Mouse (Mus musculus) MEL (cell line): Measurements from ENCODE around the gene Sult4a1. TPM values are rescaled to one million over a fixed set of nuclear protein-coding genes. Genes with fewer than 3 reads are reported as not detected.

Experiments used
- DNase-seq: peaks from one replicate; pipeline ENCODE4 v3.0.0; 2011; ENCODE audit warnings: low read depth, low spot score
- H3K27ac ChIP-seq: 2 replicates; pipeline ENCODE4 v1.5.1; 2012; ENCODE audit warnings: low read depth, mild to moderate bottlenecking, control low read depth, low read length, moderate library complexity; ENCODE audit not compliant: control insufficient read depth
- H3K27me3 ChIP-seq, 2 experiments: fragments of 150-350 bp in 1 of 2; sonication (generic) in 1 of 2; 2 replicates each; pipeline ENCODE4 v1.6.1; 2012; ENCODE audit warnings: low read length in 2 of 2, mild to moderate bottlenecking in 2 of 2, improper control_type of control experiment in 1 of 2, moderate library complexity in 1 of 2; ENCODE audit not compliant: insufficient read depth in 2 of 2, control insufficient read depth in 1 of 2
- H3K36me3 ChIP-seq, 2 experiments: 2 replicates each; pipeline ENCODE4 v1.6.1; 2012 to 2014; ENCODE audit warnings: low read length in 2 of 2, improper control_type of control experiment in 1 of 2, inconsistent platforms in 1 of 2, mild to moderate bottlenecking in 1 of 2; ENCODE audit not compliant: insufficient read depth in 2 of 2, control insufficient read depth in 1 of 2
- H3K4me1 ChIP-seq, 2 experiments: fragments of 150-350 bp in 1 of 2; sonication (generic) in 1 of 2; 2 replicates each; pipeline ENCODE4 v1.6.1; 2012; ENCODE audit warnings: low read length in 2 of 2, improper control_type of control experiment in 1 of 2, mild to moderate bottlenecking in 1 of 2; ENCODE audit not compliant: insufficient read depth in 2 of 2, control insufficient read depth in 1 of 2
- H3K4me3 ChIP-seq, 2 experiments: fragments of 150-350 bp in 1 of 2; sonication (generic) in 1 of 2; 2 replicates each; pipeline ENCODE4 v1.5.1; 2012; ENCODE audit warnings: low read depth in 2 of 2, low read length in 2 of 2, mild to moderate bottlenecking in 2 of 2, moderate library complexity in 2 of 2, control low read depth in 1 of 2, improper control_type of control experiment in 1 of 2; ENCODE audit not compliant: control insufficient read depth in 1 of 2, insufficient read depth in 1 of 2
- H3K79me2 ChIP-seq: 2 replicates; pipeline ENCODE4 v1.6.1; 2012; ENCODE audit warnings: mild to moderate bottlenecking, low read length, moderate library complexity; ENCODE audit not compliant: control insufficient read depth, poor library complexity, insufficient read depth
- H3K9ac ChIP-seq: 2 replicates; pipeline ENCODE4 v1.6.1; 2012; ENCODE audit warnings: low read depth, mild to moderate bottlenecking, control low read depth, low read length, moderate library complexity; ENCODE audit not compliant: control insufficient read depth, poor library complexity, severe bottlenecking
- H3K9me3 ChIP-seq: fragments of 150-350 bp; sonication (generic); replicated peaks from 2 replicates; pipeline ENCODE4 v1.6.1; 2012; ENCODE audit warnings: mild to moderate bottlenecking, low read length, improper control_type of control experiment, moderate library complexity; ENCODE audit not compliant: insufficient read depth
- BHLHE40 ChIP-seq: IDR thresholded peaks from 2 replicates; pipeline ENCODE4 v1.6.1; 2012; ENCODE audit warnings: low read depth, mild to moderate bottlenecking, inconsistent platforms, low read length, improper control_type of control experiment, borderline replicate concordance
- CHD1 ChIP-seq: IDR thresholded peaks from 2 replicates; pipeline ENCODE4 v1.6.1; 2012; ENCODE audit warnings: low read depth, mild to moderate bottlenecking, inconsistent platforms, low read length, improper control_type of control experiment
- CTCF ChIP-seq, 3 experiments: IDR thresholded peaks in 2 of 3; conservative IDR thresholded peaks in 1 of 3; 2 replicates each; pipeline ENCODE4 v1.5.1; 2011 to 2012; ENCODE audit warnings: low read length in 3 of 3, low read depth in 2 of 3, mild to moderate bottlenecking in 2 of 3, improper control_type of control experiment in 1 of 3, inconsistent platforms in 1 of 3, mixed read lengths in 1 of 3, moderate library complexity in 1 of 3; ENCODE audit not compliant: control insufficient read depth in 1 of 3, insufficient read depth in 1 of 3, poor library complexity in 1 of 3, severe bottlenecking in 1 of 3
- E2F4 ChIP-seq: IDR thresholded peaks from 2 replicates; pipeline ENCODE4 v1.6.1; 2011; ENCODE audit warnings: low read depth, low read length, improper control_type of control experiment, borderline replicate concordance
- GABPA ChIP-seq: IDR thresholded peaks from 2 replicates; pipeline ENCODE4 v1.6.1; 2012; ENCODE audit warnings: low read depth, mild to moderate bottlenecking, inconsistent platforms, low read length, improper control_type of control experiment, moderate library complexity
- MAFK ChIP-seq: IDR thresholded peaks from 2 replicates; pipeline ENCODE4 v1.6.1; 2011; ENCODE audit warnings: low read depth, mild to moderate bottlenecking, low read length, improper control_type of control experiment, borderline replicate concordance
- MAX ChIP-seq: IDR thresholded peaks from 2 replicates; pipeline ENCODE4 v1.6.1; 2011; ENCODE audit warnings: low read length, improper control_type of control experiment
- MAZ ChIP-seq: IDR thresholded peaks from 2 replicates; pipeline ENCODE4 v1.6.1; 2012; ENCODE audit warnings: low read depth, mild to moderate bottlenecking, inconsistent platforms, low read length, improper control_type of control experiment
- MYB ChIP-seq: IDR thresholded peaks from 2 replicates; pipeline ENCODE4 v1.6.1; 2011; ENCODE audit warnings: mild to moderate bottlenecking, low read depth, low read length, improper control_type of control experiment
- NELFE ChIP-seq: IDR thresholded peaks from 2 replicates; pipeline ENCODE4 v1.6.1; 2011; ENCODE audit warnings: low read depth, low read length, improper control_type of control experiment
- POLR2AphosphoS5 ChIP-seq: IDR thresholded peaks from 2 replicates; pipeline ENCODE4 v1.6.1; 2012; ENCODE audit warnings: low read depth, borderline replicate concordance, mild to moderate bottlenecking, inconsistent platforms, low read length, moderate library complexity, mixed read lengths
- SMC3 ChIP-seq: IDR thresholded peaks from 2 replicates; pipeline ENCODE4 v1.6.1; 2011; ENCODE audit warnings: low read depth, low read length, improper control_type of control experiment
- USF2 ChIP-seq, 2 experiments: IDR thresholded peaks; 2 replicates each; pipeline ENCODE4 v1.6.1; 2011 to 2012; ENCODE audit warnings: improper control_type of control experiment in 2 of 2, low read length in 2 of 2, borderline replicate concordance in 1 of 2, inconsistent platforms in 1 of 2, low read depth in 1 of 2, mild to moderate bottlenecking in 1 of 2; ENCODE audit not compliant: insufficient read depth in 1 of 2
- ZKSCAN1 ChIP-seq: IDR thresholded peaks from 2 replicates; pipeline ENCODE4 v1.6.1; 2012; ENCODE audit warnings: low read depth, mild to moderate bottlenecking, inconsistent platforms, low read length, improper control_type of control experiment, moderate library complexity
- polyA plus RNA-seq, 2 experiments: library from polyadenylated mRNA; stranded (reverse) in 1 of 2; unstranded in 1 of 2; fragments of >175 nt in 1 of 2; fragments of >200 nt in 1 of 2; gene quantifications; 2 replicates each; pipeline versions ENCODE4 v1.2.1 to v1.2.4; 2012; ENCODE audit warnings: low replicate concordance in 2 of 2, low read depth in 1 of 2; ENCODE audit not compliant: insufficient read length in 2 of 2, insufficient read depth in 1 of 2, missing spikeins in 1 of 2
- total RNA-seq: library from RNA; depleted of rRNA; stranded (reverse); fragments of 300-350 nt; gene quantifications from 2 replicates; pipeline ENCODE4 v1.2.3, GENCODE M21; 2012

Gene Sult4a1
- total and polyA plus RNA-seq, 3 experiments: not detected

GRCm38 (mm10) chr15:84121036-84121435, 15.5 kb upstream of the Sult4a1 start:
- TF ChIP-seq ZKSCAN1 (no peak), CHD1 (no peak), MAZ (no peak), MYB (no peak), BHLHE40 (no peak)
- Histone ChIP-seq H3K9ac (no peak overlapping the region), H3K27me3 (no peaks in the 10 kb centered on the region), H3K4me3 (no peak overlapping the region), H3K4me1 (no peaks in the 10 kb centered on the region), H3K36me3 (no peaks in the 10 kb centered on the region), H3K27ac (no peak overlapping the region), H3K79me2 (no peaks in the 10 kb centered on the region), H3K9me3 (no peaks in the 10 kb centered on the region)
- no peak for DNase-seq

- Histone ChIP-seq H3K4me3 (no peak overlapping the region), H3K4me1 (no peaks in the 10 kb centered on the region), H3K9ac (no peak overlapping the region), H3K79me2 (no peaks in the 10 kb centered on the region), H3K9me3 (no peaks in the 10 kb centered on the region), H3K36me3 (no peaks in the 10 kb centered on the region), H3K27me3 (no peaks in the 10 kb centered on the region), H3K27ac (no peak overlapping the region)
- TF ChIP-seq GABPA: no peak
- no peak for TF ChIP-seq E2F4
- TF ChIP-seq SMC3: no peak
- TF ChIP-seq POLR2AphosphoS5: no peak
- TF ChIP-seq USF2 (IDR thresholded peaks at IDR 0.05; ENCODE audit: borderline replicate concordance in 1 of 2, insufficient read depth in 1 of 2, low read depth in 1 of 2, low read length in 2 of 2): no peak
- no peak for TF ChIP-seq MAX
- no peak for DNase-seq
Measured at GRCm38 (mm10) chr15:84120612-84121011, 15.1 kb upstream of the Sult4a1 start.

DNA sequence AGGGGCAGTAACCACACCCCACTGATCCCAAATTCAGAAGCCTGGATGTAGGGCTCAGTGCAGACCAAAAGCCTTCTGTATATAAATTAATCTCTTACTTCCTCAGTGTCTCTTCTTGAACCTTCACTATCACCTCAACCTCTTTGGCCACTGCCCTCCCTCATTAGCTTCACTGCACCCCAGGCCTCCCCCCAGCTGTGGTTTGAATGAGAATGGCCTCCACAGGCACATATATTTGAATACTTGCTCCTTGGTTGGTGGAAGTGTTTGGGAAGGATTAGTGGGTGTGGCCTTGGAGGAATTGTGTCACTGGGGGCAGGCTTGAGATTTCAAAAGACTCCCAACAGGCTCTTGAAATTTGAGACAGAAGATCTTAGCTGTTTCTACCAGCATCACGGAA, 10.9 kb upstream of the Sult4a1 start:
- no peak for DNase-seq
- H3K4me3 ChIP-seq: no peak overlapping the region
- H3K79me2 ChIP-seq: no peaks in the 10 kb centered on the region
- TF ChIP-seq POLR2AphosphoS5: no peak
- TF ChIP-seq NELFE: no peak
- no peak for TF ChIP-seq CTCF (IDR thresholded peaks at IDR 0.05 in 2 of 3, conservative IDR thresholded peaks at IDR 0.05 in 1 of 3; ENCODE audit: control insufficient read depth in 1 of 3, insufficient read depth in 1 of 3, low read depth in 2 of 3, low read length in 3 of 3, poor library complexity in 1 of 3, severe bottlenecking in 1 of 3)
- TF ChIP-seq MAFK: no peak
- no peak for TF ChIP-seq MYB
- TF ChIP-seq, all 39 proteins: peak for 0
- Histone ChIP-seq H3K9ac (no peak overlapping the region), H3K27ac (no peak overlapping the region), H3K36me3 (no peaks in the 10 kb centered on the region), H3K9me3 (no peaks in the 10 kb centered on the region), H3K27me3 (no peaks in the 10 kb centered on the region), H3K4me1 (no peaks in the 10 kb centered on the region)
